Mouse (Mus musculus) stomach, postnatal 0 days (tissue): ENCODE results near the gene Dmtf1.

Experiments used
- CTCF ChIP-seq: IDR thresholded peaks from 2 replicates; pipeline ENCODE4 v1.5.1; 2016; ENCODE audit warnings: antibody characterized with exemption, low read depth, mild to moderate bottlenecking, moderate library complexity
- EP300 ChIP-seq: optimal IDR thresholded peaks from 2 replicates; pipeline ENCODE3; 2016; ENCODE audit warnings: antibody characterized with exemption

GRCm38 (mm10) chr5:9111759-9112158 is 49.8 kb downstream of the Dmtf1 start:
- TF ChIP-seq CTCF (peak; percentile 93), EP300 (no peak)
